Mouse (Mus musculus) stomach, postnatal 0 days (tissue): Measurements from ENCODE around the gene Rnf10. TPM values are rescaled to one million over a fixed set of nuclear protein-coding genes. Genes with fewer than 3 reads are reported as not detected.

Experiments
- ATAC-seq: fragments of 200-750 bp; cut with Nextera tagmentation; 2 replicates; pipeline ENCODE4 v1.8.0; 2017; ENCODE audit not compliant: low FRiP score, low TSS enrichment
- DNase-seq: peaks from one replicate; pipeline ENCODE4 v3.0.0-alpha.2; 2016; ENCODE audit warnings: low spot score
- H3K27ac ChIP-seq: fragments of 300-500 bp; sonication (generic); replicated peaks from 2 replicates; pipeline ENCODE4 v1.5.1; 2014; ENCODE audit warnings: mild to moderate bottlenecking, control low read depth
- H3K27me3 ChIP-seq: fragments of 300-500 bp; sonication (generic); 2 replicates; pipeline ENCODE4 v1.6.1; 2014; ENCODE audit warnings: low read length; ENCODE audit not compliant: control insufficient read depth, insufficient read depth
- H3K36me3 ChIP-seq: fragments of 300-500 bp; sonication (generic); 2 replicates; pipeline ENCODE4 v1.6.1; 2014; ENCODE audit warnings: low read length, mixed read lengths; ENCODE audit not compliant: control insufficient read depth, insufficient read depth
- H3K4me1 ChIP-seq: fragments of 300-500 bp; sonication (generic); replicated peaks from 2 replicates; pipeline ENCODE4 v1.6.1; 2014; ENCODE audit warnings: antibody characterized with exemption; ENCODE audit not compliant: control insufficient read depth, insufficient read depth
- H3K4me2 ChIP-seq: fragments of 300-500 bp; sonication (generic); replicated peaks from 2 replicates; pipeline ENCODE4 v1.6.1; 2014; ENCODE audit warnings: low read depth, mild to moderate bottlenecking, control low read depth, moderate library complexity
- H3K4me3 ChIP-seq: fragments of 300-500 bp; sonication (generic); 2 replicates; pipeline ENCODE4 v1.5.1; 2014; ENCODE audit warnings: low read depth, low read length, control low read depth
- H3K9ac ChIP-seq: fragments of 300-500 bp; sonication (generic); 2 replicates; pipeline ENCODE4 v1.6.1; 2014; ENCODE audit warnings: mild to moderate bottlenecking, low read length, control low read depth, mixed read lengths
- H3K9me3 ChIP-seq: fragments of 300-500 bp; sonication (generic); 2 replicates; pipeline ENCODE4 v1.6.1; 2016; ENCODE audit warnings: low read length; ENCODE audit not compliant: control insufficient read depth
- CTCF ChIP-seq: IDR thresholded peaks from 2 replicates; pipeline ENCODE4 v1.5.1; 2016; ENCODE audit warnings: antibody characterized with exemption, low read depth, mild to moderate bottlenecking, moderate library complexity
- EP300 ChIP-seq: optimal IDR thresholded peaks from 2 replicates; pipeline ENCODE3; 2016; ENCODE audit warnings: antibody characterized with exemption
- WGBS: fragments of 180-500 bp; shearing (Covaris S2); extraction: QIAGEN DNeasy Blood & Tissue Kit; methylation state at CpG from one replicate; pipeline ENCODE4 v1.1.7; 2014; 5-methylcytosine and 5-hydroxymethylcytosine counted together
- polyA plus RNA-seq: library from polyadenylated mRNA; unstranded; fragments of >200 nt; fragmentation: Nextera tagmentation; extraction: Ambion mirVana; gene quantifications from 2 replicates; pipeline ENCODE4 v1.2.1, GENCODE M21; 2015

Gene Rnf10
- polyA plus RNA-seq, 1 experiment from 2014 or later: 84.0 TPM

DNA sequence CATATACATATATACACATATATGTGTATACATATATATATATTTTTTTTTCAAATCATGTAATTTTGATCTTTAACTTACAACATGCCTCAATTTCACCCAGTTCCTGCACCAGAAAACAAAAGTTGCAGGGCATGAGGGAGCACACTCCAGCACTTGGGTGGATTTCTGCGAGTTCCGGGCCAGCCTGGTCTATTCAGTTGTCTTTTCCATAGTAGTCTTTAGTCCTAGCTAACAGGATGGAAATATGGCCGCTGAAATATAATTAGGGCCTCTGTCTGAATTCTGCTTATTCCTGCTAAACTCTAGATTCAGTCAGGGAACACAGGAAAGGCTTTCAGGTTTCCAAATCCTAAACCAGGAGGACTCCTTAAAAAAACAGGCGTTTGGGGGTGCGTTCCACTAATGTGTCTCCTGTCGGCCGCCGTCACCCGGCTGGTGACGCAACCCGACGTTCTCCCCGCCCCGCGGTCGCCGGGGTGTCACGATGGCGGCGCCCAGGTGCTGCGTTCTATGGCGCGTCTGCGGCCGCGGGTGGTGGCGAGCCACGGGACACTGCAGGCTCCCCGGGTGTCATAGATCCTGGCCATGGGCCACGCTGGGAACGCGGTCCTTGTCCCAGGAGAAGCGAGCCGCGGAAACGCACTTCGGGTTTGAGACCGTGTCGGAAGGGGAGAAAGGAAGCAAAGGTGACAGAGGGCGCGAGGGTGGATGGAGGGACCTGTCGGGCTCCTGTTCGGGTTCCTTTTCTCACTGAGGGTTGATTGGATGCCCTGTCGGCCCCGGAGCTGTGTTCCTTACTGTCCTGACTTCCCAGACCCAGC is 6.7 kb upstream of the Rnf10 start, which contains the start of gene Coq5:
TSS of gene Coq5 (plus strand) at position 441 of the 824 bp plus-strand sequence.
- TF ChIP-seq EP300 (no peak), CTCF (no peak)

GRCm38 (mm10) chr5:115278785-115279184 is 6.1 kb upstream of the Rnf10 start:
- no peak overlapping the region for H3K4me2 ChIP-seq
- no peaks in the 10 kb centered on the region for H3K27me3 ChIP-seq
- WGBS: 60% methylated on average over 2 of the region's 2 CpGs
- H3K36me3 ChIP-seq: no peaks in the 10 kb centered on the region
- H3K9me3 ChIP-seq: no peaks in the 10 kb centered on the region
- no peak for TF ChIP-seq CTCF
- TF ChIP-seq EP300: no peak
- DNase-seq (no peak), ATAC-seq (no peak)
- no peak overlapping the region for H3K9ac ChIP-seq
- no peak overlapping the region for H3K27ac ChIP-seq
- no peak overlapping the region for H3K4me3 ChIP-seq
- peaks cover 3% of the 10 kb centered on the region; the same call in 1 of the 2 replicates for H3K4me1 ChIP-seq

More for the DNA sequence above, 6.7 kb upstream of the Rnf10 start, which contains the start of gene Coq5:
- Histone ChIP-seq H3K4me2 (peak within 1 kb of the TSS; percentile 89), H3K27ac (peak within 1 kb of the TSS; percentile 75), H3K4me3 (peak within 1 kb of the TSS; percentile 93), H3K9me3 (no peaks in the 10 kb centered on the region), H3K27me3 (no peaks in the 10 kb centered on the region), H3K36me3 (peaks cover 1% of the 10 kb centered on the region; the same call in 1 of the 2 replicates), H3K9ac (peak within 1 kb of the TSS; percentile 89), H3K4me1 (peaks cover 3% of the 10 kb centered on the region; the same call in 1 of the 2 replicates)
- DNase-seq (peak; percentile 88), ATAC-seq (peak; percentile 76)
- WGBS: 3% methylated on average over 45 of the region's 45 CpGs

- TF ChIP-seq EP300: no peak
- TF ChIP-seq CTCF: no peak
- Histone ChIP-seq H3K4me3 (no peak overlapping the region), H3K27me3 (no peaks in the 10 kb centered on the region), H3K4me1 (peaks cover 6% of the 10 kb centered on the region), H3K4me2 (no peak overlapping the region), H3K9me3 (no peaks in the 10 kb centered on the region), H3K36me3 (no peaks in the 10 kb centered on the region), H3K9ac (no peak overlapping the region), H3K27ac (no peak overlapping the region)
- ATAC-seq (no peak), DNase-seq (no peak)
- WGBS: 58% methylated on average over 1 of the region's 1 CpGs
These were observed 5.4 kb upstream of the Rnf10 start for GRCm38 (mm10) chr5:115278053-115278452.

DNA sequence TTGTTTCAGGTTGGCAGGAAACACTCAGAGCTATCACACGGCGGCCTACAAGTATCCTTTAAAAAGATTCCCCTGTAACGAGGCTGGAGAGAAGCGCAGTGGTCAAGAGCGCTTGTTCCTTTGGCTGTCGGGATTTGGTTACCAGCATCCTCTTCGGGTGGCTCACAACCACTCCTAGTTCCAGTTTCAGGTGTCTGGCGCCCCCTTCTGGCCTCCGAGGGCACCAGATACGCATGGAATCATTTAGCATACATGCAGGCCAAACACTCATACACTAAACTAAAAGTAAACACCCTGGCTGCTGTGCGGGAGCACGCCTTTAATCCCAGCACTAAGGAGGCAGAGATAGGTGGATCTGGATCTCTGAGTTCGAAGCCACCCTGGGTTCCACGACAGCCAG is 3.3 kb upstream of the Rnf10 start:
- DNase-seq (peak; percentile 50), ATAC-seq (no peak)
- 36% methylated on average over 14 of the region's 14 CpGs for WGBS
- TF ChIP-seq CTCF (peak; percentile 65), EP300 (no peak)
- H3K27me3 ChIP-seq: no peaks in the 10 kb centered on the region
- no peak overlapping the region for H3K4me2 ChIP-seq
- peaks cover 6% of the 10 kb centered on the region for H3K4me1 ChIP-seq
- no peak overlapping the region for H3K27ac ChIP-seq
- no peaks in the 10 kb centered on the region for H3K36me3 ChIP-seq
- no peaks in the 10 kb centered on the region for H3K9me3 ChIP-seq
- H3K9ac ChIP-seq: no peak overlapping the region
- no peak overlapping the region for H3K4me3 ChIP-seq

DNA sequence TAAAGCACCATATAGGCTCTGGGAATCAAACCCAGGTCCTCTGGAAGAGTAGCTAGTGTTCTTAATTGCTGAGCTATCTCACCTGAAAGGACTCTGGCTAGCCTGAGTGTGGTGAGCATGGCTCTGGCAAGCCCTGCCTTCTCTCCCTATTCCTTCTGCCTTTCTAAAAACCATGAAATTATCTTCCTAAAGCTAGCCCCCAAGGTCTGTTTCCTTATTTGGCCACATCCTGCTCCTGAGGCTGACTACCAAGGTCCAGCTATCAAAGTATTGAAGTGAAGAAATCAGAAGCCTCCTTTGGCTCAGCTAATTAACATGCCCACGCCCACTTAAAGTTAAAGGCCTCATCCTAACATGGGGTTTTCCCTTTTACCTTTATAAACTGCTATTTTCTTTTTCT is 2.1 kb upstream of the Rnf10 start:
- H3K36me3 ChIP-seq: no peaks in the 10 kb centered on the region
- DNase-seq (no peak), ATAC-seq (no peak)
- no peak overlapping the region for H3K4me3 ChIP-seq
- WGBS: 96% methylated on average over 1 of the region's 1 CpGs
- peaks cover 7% of the 10 kb centered on the region; the same call in 1 of the 2 replicates for H3K4me1 ChIP-seq
- H3K9ac ChIP-seq: no peak overlapping the region
- H3K9me3 ChIP-seq: no peaks in the 10 kb centered on the region
- no peak overlapping the region for H3K4me2 ChIP-seq
- no peak overlapping the region for H3K27ac ChIP-seq
- TF ChIP-seq EP300 (no peak), CTCF (no peak)
- H3K27me3 ChIP-seq: no peaks in the 10 kb centered on the region

DNA sequence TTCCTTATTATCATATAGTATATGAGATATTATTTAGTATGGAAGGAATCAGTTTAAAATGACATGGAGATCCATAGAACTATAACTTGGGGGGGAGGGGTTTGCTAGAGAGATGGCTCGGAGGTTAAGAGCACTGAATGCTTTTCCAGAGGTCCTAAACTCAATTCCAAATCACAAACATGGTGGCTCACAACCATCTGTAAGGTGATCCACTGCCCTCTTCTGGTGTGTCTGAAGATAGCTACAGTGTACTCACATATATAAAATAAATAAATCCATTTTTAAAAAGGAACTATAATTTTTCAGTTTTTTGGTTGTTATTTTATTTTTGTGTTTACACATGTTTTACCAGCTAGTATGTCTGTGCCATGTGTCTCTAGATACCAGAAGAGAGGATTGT is 1.7 kb upstream of the Rnf10 start:
- 80% methylated on average over 1 of the region's 1 CpGs for WGBS

More for the DNA sequence above, 1.7 kb upstream of the Rnf10 start:
- Histone ChIP-seq H3K9ac (no peak overlapping the region), H3K4me2 (no peak overlapping the region), H3K9me3 (no peaks in the 10 kb centered on the region), H3K4me3 (no peak overlapping the region), H3K4me1 (peaks cover 7% of the 10 kb centered on the region; the same call in 1 of the 2 replicates), H3K27ac (no peak overlapping the region), H3K27me3 (no peaks in the 10 kb centered on the region), H3K36me3 (no peaks in the 10 kb centered on the region)
- ATAC-seq (no peak), DNase-seq (no peak)
- TF ChIP-seq EP300: no peak
- TF ChIP-seq CTCF: peak; percentile 34
